Mouse (Mus musculus): ENCODE measurements around the gene Lhx5.

The Lhx5 gene

DNA sequence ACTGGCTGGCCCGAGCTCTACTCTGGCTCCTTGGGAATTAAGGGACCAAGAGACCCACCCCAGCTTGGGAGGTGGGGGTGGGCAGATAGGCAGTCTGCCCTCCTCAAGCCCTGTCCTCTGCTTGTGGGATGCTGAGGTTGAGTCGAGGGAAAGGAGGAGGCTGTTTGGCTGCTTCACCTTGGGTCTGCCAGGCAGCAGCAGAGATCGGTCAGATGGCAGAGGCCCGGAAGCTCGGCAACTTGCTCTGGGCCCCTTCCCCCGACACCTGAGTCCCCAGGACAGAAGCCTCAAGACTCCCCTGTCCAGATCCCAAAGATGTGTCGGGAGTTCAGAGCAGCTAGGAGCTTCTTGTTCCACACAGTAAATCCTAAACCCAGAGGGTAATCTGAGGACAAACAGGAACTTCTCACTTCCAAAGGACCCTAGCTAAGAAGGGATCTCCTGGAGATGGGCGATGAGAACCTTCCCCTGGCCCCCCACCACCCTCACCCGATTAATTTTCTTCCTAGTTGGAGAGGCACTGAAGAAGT lies 1.1 kb downstream of the Lhx5 start:
- no peak for DNase-seq (ENCODE audit: low spot score)

DNA sequence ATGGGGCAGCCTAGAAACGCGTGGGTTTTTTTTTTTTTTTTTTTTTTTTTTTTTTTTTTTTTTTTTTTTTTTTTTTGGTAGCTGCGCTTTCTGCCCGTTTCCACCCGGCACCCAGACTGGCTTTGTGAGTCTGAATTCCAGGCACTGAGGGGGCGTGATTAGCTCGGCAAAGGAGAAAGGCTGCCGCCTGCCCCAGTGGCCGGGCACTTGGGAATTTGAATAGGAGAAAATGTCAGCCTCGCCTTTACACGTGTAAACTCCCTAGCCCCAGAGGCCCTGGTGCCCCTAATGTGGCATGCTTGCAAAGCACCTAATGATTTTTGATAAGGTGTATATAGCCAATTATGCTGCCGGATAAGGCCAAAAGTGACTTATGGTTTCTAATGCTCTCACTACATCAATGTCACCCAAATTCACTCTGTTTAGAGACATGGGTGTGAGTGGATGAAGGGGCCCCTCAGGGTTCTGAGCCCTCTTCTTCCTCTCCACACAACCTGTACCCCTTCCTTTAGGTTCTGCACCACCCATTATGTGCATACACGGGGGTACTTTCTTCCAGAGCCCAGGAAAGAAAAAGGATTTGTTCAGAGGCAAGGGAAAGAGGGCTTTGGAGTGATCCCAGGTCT lies 1.7 kb downstream of the Lhx5 start:
- DNase-seq (ENCODE audit: low spot score) = no peak

DNA sequence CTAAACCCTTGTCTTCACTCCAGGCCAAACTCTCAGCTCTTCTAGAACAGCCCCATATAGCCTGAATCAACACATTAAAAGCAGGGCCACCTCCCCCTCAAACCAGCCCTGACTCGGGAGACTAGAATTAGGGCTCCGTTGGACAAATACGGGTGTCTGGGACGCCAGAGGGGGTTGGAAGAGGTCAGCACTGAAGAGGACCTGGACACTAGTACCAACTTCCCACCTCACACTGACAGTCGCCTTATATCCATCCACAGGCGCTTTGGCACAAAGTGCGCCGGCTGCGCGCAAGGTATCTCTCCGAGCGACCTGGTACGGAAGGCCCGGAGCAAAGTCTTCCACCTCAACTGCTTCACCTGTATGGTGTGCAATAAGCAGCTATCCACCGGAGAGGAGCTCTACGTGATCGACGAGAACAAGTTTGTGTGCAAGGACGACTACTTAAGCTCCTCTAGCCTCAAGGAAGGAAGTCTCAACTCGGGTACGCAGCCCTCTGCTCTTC lies 2.8 kb downstream of the Lhx5 start:
- DNase-seq (ENCODE audit: low spot score) = no peak

DNA sequence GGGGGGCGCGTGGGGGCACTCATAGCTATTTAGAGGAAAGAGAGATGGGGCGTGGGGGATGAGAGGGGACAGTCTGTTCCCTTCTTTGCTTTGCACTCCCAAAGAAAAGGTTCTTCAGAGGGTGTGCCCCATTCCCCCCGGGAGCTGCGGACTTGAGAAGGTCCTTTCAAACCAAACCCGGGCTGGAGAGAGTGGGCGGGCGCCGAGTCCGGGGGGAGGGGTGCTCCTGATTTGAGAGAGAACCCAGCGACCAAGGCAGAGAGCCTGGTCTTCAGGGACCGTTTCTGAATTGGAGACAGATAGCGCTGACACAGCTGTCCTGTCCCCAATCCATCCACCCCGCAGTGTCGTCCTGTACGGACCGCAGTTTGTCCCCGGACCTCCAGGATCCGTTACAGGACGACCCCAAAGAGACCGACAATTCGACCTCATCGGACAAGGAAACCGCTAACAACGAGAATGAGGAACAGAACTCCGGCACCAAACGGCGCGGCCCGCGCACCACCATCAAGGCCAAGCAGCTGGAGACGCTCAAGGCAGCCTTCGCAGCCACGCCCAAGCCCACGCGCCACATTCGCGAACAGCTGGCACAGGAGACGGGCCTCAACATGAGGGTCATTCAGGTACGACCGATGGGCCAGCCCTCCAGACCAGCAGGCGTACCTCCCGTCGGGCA lies 3.6 kb downstream of the Lhx5 start:
- DNase-seq (ENCODE audit: low spot score) = no peak

DNA sequence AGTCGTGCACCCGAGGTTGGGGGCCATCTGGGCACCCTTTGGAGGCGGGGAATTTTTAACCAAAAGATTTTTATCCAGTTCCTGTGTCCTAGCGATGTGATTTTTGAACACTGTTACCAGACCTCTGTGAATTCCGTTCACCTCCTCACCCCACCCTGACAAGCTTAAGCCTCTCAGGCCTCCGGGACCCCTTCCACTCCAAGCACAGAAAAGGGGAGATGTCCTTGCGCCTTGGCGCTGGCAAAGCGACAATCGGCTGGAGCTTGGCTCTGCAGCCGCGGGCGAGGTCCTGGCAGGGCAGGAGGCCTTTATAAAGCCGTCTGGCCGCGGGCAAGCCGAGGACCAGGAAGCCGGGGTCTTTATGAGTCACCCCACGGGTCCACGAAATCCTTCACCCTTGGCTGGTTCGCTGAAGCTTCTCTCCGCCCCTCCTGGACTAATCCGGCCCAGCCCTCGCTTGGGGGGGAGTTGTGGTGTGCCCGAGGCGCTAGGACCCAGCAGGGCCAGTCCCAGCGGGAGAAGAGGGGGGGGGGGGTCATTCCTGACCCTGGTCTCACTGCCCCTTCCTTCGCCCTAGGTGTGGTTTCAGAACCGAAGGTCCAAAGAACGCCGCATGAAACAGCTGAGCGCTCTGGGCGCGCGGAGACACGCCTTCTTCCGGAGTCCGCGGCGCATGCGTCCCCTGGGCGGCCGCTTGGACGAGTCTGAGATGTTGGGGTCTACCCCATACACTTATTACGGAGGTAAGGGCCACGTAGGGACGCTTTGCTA lies 4.4 kb downstream of the Lhx5 start:
- no peak for DNase-seq (ENCODE audit: low spot score)

DNA sequence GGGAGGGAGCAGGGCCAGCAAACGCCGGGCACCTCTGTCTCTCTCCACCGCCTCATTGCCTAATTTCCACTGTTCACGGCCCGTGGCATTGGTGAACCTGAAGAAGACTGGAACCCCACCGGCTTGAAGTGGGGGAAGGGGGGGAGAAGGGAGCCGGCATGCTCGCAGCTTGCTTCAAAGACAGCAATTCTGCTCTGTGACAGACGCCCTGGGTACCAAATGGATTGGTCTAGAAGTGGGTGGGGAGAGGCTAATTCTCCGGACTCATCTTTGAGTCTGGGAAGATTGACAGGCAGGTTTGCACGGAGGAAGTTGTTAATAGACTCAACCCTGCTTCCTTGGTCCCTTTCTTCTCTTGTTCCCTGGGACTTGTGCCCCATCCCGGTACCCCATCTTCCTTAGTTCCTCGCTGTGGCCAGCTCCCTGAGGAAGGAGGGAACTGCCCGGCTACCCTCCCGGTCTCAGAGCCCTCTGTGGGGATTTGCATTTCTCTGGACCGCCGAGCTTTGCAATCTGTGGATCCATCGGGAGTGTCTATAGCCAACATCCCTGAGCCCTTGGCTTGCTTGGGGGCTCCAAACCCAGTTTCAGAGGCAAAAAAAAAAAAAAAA lies 5.5 kb downstream of the Lhx5 start:
- DNase-seq (ENCODE audit: low spot score) = no peak

DNA sequence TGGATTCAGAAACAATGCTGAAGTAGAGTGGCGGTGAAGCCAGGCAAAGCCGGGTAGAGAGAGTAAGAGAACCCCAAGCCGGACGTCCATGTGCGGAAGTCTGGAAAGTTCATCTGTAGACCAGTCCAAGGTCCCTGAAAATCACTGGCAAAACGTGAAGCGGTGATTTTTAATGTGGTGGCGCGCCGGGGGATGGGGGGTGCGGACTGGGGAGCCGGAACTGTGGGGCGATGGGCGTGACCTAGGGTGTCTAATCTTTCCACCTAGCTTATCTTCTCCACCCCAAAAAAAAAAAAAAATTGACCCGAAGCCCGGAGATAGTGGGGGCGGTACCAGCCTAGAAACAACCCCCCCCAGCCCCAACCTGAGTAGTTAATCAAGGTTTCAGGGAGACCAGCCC lies 6.0 kb downstream of the Lhx5 start:
- DNase-seq (ENCODE audit: low spot score) = no peak

DNA sequence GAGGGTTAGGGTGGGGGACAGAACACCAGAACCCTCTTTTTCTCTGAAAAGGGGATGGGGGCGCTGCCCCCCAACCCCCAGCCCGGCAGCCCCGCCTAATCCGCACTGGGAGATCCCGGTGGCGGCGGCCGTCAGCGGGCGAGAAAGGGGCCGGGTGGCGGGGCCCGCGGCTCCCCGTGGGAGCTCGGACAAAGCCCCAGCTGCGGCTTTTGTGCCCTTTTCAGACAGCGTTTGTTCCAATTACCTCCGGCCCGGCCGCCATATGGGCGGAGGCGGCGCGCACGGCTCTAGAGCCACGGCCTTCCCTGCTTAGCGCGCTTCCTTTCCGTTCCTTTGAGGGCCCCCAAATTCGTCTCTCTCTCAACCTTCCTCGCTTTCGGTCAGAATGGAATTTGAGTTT lies 6.5 kb downstream of the Lhx5 start:
- DNase-seq (ENCODE audit: low spot score) = no peak

DNA sequence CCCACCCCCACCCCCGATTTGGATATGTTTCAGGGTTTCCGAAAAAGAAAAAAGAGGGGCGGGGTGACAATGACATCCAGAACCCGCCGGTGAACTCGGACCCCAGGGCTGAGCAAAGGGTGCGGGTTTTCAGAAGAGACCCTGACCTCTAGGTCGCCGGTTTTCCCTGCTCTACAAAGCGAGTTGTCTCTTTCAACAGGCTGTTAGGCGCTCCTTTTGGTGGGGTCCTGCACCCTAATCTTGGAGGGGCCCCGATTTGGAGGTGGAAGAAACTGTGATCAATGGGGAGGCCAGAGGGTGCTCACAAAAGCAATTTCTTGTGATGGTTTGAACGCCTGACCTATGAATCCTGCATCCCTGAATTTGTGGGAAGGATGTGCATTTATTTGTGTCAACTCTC lies 7.0 kb downstream of the Lhx5 start:
- no peak for DNase-seq (ENCODE audit: low spot score)

DNA sequence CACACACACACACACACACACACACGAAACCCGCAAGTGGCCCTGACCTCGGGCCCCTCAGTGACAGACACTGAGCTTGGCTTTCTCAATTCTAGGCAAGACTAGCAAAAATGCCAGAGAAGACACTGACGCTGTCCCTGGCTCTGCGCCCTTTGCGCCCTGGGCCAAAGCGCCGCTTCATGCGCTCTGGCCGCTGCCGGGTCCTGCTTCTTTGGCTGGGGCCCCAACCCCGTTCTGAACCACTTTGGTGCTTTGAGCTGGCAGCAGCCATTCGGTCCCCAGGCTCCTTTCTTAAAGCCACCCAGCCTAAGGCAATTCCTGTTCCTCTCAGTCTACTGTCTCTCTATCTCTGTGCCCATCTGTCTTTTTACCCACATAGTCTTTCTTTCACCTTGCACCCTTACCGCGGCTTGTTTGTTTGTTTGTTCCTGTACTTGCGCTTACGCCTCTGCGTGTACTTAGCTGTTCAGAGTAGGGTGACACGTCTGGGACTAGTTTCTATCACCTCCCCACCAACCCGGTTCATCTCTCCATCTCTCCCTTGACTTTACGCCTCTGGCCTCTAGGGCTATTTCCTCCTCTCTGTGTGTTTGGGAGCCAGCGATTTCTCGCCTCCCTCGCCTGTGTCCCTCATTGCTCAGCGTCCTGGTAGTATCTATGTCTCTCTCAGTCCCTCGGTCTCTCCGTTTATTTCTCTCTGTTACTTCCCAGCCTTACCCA lies 7.7 kb downstream of the Lhx5 start:
- no peak for DNase-seq (ENCODE audit: low spot score)

DNA sequence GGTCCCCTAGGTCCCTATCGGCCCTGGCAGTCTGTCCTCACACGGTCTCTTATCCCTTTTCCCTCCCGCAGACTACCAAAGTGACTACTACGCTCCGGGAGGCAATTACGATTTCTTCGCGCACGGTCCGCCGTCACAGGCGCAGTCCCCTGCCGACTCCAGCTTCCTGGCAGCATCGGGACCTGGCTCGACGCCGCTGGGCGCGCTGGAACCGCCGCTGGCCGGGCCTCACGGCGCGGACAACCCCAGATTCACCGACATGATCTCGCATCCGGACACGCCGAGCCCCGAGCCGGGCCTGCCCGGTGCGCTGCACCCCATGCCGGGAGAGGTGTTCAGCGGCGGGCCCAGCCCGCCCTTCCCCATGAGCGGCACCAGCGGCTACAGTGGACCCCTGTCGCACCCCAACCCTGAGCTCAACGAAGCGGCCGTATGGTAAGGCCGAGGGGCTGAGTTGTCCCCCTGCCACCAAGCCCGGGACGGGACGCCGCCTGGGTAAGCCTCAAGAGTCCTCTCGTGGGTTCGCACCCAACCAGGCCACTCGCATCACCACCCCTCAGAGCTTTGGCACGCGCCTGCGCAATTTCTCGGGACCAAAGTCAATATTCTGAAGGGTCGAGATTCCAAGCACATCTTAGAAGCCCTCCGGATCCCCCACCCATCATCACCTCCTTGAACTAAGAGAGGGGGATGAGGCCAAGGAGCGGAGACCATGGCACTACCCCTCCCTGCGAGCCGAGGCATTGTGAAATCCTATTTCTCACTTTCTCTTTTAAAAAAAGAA lies 8.6 kb downstream of the Lhx5 start:
- no peak for DNase-seq (ENCODE audit: low spot score)

DNA sequence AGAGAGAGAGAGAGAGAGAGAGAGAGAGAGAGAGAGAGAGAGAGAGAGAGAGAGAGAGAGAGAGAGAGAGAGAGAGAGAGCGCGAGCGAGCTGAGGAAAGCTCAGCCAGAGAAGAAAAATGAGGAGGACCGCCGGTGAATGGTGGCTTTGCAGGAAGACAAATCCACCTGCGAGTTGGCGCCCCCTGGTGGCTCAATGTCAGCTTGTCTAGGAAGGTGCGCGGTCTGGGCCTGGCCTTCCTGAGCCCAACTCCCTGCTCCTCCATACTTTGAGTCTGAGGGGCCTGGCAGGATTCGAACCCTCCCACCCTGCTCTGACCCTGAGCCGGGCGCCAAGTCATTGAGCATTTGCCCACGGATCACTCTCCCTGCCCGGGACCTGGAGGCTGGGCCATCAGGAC lies 9.2 kb downstream of the Lhx5 start:
- DNase-seq (ENCODE audit: low spot score) = peak; percentile 55

DNA sequence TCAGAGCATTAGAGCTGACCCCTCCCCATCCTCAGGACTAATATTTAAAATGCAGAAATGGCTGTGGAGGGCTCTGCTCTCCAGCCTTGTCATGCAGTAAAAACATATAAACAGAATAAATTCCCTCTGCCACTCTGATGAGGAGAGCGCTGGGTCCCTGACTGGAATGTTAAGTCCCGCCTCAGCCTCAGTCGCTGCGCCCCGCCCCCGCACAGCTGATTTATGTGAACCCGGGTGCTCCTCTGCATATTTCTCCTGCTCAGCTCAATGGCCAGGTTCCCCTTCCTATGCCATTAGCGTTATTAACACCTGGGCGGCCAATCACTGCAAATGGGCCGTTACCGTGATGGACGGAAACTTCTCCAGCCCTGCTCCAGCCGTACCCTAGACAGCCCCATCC lies 15.8 kb downstream of the Lhx5 start:
- no peak for DNase-seq (ENCODE audit: low spot score)

DNA sequence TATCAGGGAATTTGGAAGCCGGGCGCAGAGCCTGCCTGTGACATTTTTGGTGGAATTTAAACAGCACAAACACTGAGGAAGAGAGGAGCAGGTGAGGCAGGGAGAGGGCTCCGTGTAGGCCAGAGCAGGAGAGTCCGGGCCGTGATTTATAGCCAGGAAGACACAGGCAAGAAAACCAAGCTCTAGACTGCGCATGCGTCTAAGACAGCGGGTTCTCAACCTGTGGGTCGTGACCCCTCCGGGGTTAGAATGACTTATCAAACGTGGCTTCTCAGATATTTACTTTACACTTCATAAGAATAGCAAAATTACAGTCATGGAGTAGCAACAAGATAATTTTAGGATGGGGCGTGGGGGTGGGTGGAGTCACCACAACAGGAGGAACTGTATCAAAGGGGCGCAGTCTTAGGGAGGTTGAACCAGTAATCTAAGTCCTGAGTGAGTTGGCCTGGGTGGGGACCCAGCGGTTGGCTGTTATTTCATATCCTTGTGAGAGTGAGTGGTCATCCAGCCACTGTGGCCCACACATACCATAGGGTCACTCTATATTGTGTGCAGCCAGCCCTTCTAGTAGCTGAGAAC lies 23.3 kb downstream of the Lhx5 start:
- DNase-seq (ENCODE audit: low spot score) = no peak

DNA sequence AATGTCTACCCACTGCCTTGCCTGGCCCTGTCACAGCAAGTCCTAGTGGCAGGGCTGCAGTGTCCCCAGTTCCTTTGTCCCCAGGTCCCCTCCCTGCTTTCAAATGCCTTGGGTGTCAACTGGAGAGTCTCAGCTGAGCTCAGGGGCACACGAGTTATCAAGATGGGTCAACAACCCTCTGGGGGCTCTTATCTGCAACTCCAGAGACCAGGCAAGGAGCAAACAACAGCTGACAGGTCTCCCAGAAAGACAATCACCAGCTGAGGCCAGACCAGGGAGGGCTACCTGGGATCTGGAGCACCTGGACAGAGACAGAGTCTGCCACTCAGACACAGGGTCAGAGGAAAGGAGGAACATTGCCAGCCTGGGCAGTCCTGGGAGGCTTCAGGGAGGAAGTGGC lies 24.8 kb downstream of the Lhx5 start:
- no peak for DNase-seq (ENCODE audit: low spot score)

DNA sequence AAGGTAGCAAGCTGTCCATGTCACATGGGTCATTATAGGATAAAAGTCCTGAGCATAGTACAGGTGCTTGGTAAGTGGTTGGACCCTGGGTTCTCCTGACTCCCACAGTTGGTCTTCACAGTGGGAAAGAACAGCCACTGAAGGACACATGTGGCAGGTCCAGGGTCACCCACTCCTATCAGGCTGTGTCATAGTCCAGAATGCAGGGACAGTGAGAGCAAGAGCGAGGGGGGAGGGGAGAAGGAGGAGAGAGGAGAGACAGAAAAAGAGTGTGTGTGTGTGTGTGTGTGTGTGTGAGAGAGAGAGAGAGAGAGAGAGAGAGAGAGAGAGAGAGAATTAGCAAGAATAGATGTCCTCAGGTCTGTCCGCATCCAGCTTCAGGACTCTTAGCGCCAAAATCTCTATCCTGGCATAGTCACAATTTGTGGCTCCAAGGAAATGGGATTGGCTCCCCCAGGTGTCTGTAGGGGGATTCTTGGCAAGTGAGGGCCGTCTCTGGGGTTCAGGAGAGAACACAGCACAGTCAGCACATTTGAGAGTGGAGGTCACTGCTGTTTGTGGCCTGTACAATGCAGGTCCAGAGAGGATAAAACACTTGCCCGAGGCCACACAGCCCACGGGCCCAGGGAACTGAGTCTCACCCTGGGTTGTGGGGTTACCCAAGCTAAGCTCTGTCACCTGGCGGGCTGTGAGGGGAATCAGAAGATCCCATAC lies 25.5 kb downstream of the Lhx5 start:
- no peak for DNase-seq (ENCODE audit: low spot score)

DNA sequence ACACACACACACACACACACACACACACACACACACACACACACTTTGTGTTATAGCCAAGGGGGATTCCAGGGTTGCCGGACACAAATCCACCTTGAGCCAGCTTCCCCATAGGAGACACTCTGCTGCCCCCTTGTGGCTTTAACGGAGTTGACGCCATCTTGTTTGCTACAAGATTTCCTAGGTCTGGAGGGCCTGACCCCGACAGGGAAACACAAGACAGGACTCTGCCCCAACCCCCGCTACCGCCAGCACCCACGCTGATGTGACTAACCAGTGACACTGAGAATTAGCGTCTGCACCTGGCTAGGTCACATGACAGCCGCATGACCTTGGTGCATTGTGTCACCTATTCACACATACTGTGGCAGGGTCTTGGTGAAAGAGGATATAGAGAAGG lies 26.1 kb downstream of the Lhx5 start:
- DNase-seq (ENCODE audit: low spot score) = no peak

DNA sequence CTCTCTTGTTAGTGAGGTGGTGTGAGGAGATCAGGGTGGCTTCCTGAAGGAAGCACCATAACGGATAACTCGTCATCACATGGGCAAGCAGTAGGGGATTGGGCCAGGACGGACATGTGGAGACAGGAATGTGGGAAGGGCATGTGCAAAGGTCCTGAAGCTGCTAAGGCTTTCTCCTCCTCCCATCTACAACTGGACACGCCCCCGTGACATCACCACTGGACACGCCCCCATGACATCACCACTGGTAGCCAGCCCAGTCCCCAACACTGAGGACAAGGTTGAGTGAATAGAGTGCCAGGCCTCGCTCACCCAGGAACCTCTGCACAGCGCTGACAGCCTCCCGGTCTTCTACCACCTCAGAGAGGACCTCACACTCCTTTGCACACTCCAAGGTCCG lies 27.6 kb downstream of the Lhx5 start:
- DNase-seq (ENCODE audit: low spot score) = no peak

DNA sequence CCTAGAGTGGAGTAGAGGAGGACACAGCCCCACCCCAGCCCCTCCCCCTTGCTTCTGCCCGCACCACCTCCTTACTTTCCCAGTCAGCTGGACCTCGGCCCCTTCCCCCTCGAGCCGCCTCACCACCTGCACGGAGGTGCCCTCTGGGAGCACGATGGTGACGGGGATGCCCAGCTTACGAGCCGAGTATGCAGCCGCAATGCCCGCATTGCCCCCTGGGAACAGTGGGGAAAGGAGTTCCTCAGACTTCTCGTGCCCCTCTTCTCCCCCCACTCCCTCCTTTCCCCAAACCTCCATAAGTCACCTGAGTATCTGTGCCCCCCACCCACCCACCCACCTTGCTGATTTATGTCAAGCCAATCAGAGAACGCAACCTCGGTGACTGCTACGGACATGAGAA lies 30.4 kb downstream of the Lhx5 start:
- DNase-seq (ENCODE audit: low spot score) = no peak

DNA sequence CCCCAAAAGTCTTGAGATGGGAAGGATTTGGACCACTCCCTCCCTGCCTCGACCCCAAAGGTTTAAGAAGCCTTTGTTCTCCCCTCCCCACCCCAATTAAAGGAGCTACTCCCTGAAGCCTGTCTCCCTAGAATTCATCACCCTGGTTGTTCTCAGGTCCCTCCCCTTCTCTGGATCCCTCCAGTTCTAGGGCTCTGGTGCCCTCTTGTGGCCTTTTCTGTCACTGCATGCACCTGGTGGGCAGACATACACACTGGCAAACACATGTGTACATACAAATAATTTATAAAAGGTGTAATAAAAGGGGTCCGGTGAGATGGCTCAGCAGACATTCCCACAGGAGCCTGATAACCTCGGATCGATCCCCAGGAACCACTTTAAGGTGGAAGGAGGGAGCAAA lies 32.8 kb downstream of the Lhx5 start:
- no peak for DNase-seq (ENCODE audit: low spot score)
